Mouse (Mus musculus) midbrain, postnatal 0 days (tissue): ENCODE data around the gene Suds3. TPM values are rescaled to one million over a fixed set of nuclear protein-coding genes. Genes with fewer than 3 reads are reported as not detected.

Experiments used
- ATAC-seq: fragments of 200-750 bp; cut with Nextera tagmentation; 2 replicates; pipeline ENCODE4 v1.8.0; 2017; ENCODE audit warnings: moderate number of reproducible peaks, mild to moderate bottlenecking, moderate TSS enrichment, moderate library complexity; ENCODE audit not compliant: low FRiP score
- DNase-seq: peaks from one replicate; pipeline ENCODE4 v3.0.0-alpha.2; 2015; ENCODE audit warnings: low spot score
- H3K27ac ChIP-seq: fragments of 300-500 bp; sonication (generic); 2 replicates; pipeline ENCODE4 v1.5.1; 2014; ENCODE audit warnings: low read depth, mild to moderate bottlenecking, low read length, mixed read lengths
- H3K27me3 ChIP-seq: fragments of 300-500 bp; sonication (generic); 2 replicates; pipeline ENCODE4 v1.6.1; 2014; ENCODE audit warnings: low read length, control low read depth, mixed read lengths; ENCODE audit not compliant: insufficient read depth
- H3K36me3 ChIP-seq: fragments of 300-500 bp; sonication (generic); 2 replicates; pipeline ENCODE4 v1.6.1; 2014; ENCODE audit warnings: low read length, control low read depth, mixed read lengths; ENCODE audit not compliant: insufficient read depth
- H3K4me1 ChIP-seq: fragments of 300-500 bp; sonication (generic); 2 replicates; pipeline ENCODE4 v1.6.1; 2014; ENCODE audit warnings: mild to moderate bottlenecking, control low read depth, antibody characterized with exemption, low read length, mixed read lengths; ENCODE audit not compliant: insufficient read depth
- H3K4me2 ChIP-seq: fragments of 300-500 bp; sonication (generic); 2 replicates; pipeline ENCODE4 v1.6.1; 2014; ENCODE audit warnings: low read depth, mild to moderate bottlenecking, low read length, mixed read lengths; ENCODE audit not compliant: poor library complexity, severe bottlenecking
- H3K4me3 ChIP-seq: fragments of 300-500 bp; sonication (generic); 2 replicates; pipeline ENCODE4 v1.5.1; 2014; ENCODE audit warnings: low read depth, mild to moderate bottlenecking, low read length, moderate library complexity
- H3K9ac ChIP-seq: fragments of 300-500 bp; sonication (generic); replicated peaks from 2 replicates; pipeline ENCODE4 v1.6.1; 2014; ENCODE audit warnings: mild to moderate bottlenecking, low read length, moderate library complexity, mixed read lengths; ENCODE audit not compliant: poor library complexity, severe bottlenecking
- H3K9me3 ChIP-seq: fragments of 300-500 bp; sonication (generic); 2 replicates; pipeline ENCODE4 v1.6.1; 2016; ENCODE audit warnings: low read length, control low read depth
- CTCF ChIP-seq: IDR thresholded peaks from 2 replicates; pipeline ENCODE4 v1.5.1; 2016; ENCODE audit warnings: antibody characterized with exemption, mild to moderate bottlenecking
- WGBS: fragments of 180-500 bp; shearing (Covaris S2); extraction: QIAGEN DNeasy Blood & Tissue Kit; methylation state at CpG from one replicate; pipeline ENCODE4 v1.1.7; 2014; 5-methylcytosine and 5-hydroxymethylcytosine counted together
- polyA plus RNA-seq: library from polyadenylated mRNA; unstranded; fragments of >200 nt; fragmentation: Nextera tagmentation; extraction: Ambion mirVana; gene quantifications from 2 replicates; pipeline ENCODE4 v1.2.1, GENCODE M21; 2015
- total RNA-seq: library from RNA; depleted of rRNA; stranded (reverse); fragments of >200 nt; gene quantifications from 2 replicates; pipeline ENCODE4 v1.2.3, GENCODE M21; 2014

The Suds3 gene
- total and polyA plus RNA-seq, 2 experiments from 2014 or later, result 70.9 to 95.0 TPM

GRCm38 (mm10) chr5:117118220-117118619 lies 2.3 kb upstream of the Suds3 start:
- DNase-seq (no peak), ATAC-seq (no peak)
- H3K9me3 ChIP-seq, result no peaks in the 10 kb centered on the region
- H3K27me3 ChIP-seq, result 0 out of 2 replicates have a peak, but pooled peaks cover 3% of the 10 kb centered on the region
- H3K9ac ChIP-seq, result no peak overlapping the region
- H3K4me1 ChIP-seq, result peaks cover 9% of the 10 kb centered on the region; the same call in 1 of the 2 replicates
- 88% methylated on average over 2 of the region's 2 CpGs for WGBS
- no peak for TF ChIP-seq CTCF
- no peak overlapping the region for H3K4me2 ChIP-seq
- no peaks in the 10 kb centered on the region for H3K36me3 ChIP-seq
- no peak overlapping the region for H3K27ac ChIP-seq
- no peak overlapping the region for H3K4me3 ChIP-seq

GRCm38 (mm10) chr5:117117716-117118115 lies 1.8 kb upstream of the Suds3 start:
- Histone ChIP-seq H3K36me3 (peaks cover 3% of the 10 kb centered on the region; the same call in 1 of the 2 replicates), H3K9me3 (no peaks in the 10 kb centered on the region), H3K4me2 (no peak overlapping the region), H3K27ac (no peak overlapping the region), H3K4me1 (peaks cover 9% of the 10 kb centered on the region; the same call in 1 of the 2 replicates), H3K4me3 (no peak overlapping the region), H3K9ac (no peak overlapping the region), H3K27me3 (0 out of 2 replicates have a peak, but pooled peaks cover 3% of the 10 kb centered on the region)
- DNase-seq, result no peak
- 73% methylated on average over 7 of the region's 7 CpGs for WGBS
- ATAC-seq, result no peak
- no peak for TF ChIP-seq CTCF

DNA sequence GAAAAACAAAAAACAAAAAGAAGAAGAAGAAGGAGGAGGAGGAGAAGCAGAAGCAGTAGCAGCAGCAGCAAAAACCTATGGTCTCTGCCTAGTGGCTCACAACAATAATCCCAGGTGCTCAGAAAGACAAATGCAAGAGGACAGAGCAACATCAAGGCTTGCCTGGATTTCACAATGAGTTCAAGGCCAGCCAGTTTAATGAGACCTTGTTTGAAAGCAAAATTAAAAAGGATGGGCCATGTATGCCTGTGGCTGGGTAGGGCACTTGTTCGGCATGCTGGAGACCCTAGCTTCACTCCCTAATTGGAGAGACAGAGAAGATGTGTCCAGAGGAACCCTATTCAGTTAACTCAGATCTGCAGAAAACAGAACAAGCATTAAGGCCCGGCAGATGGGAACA lies 1.3 kb upstream of the Suds3 start:
- Histone ChIP-seq H3K36me3 (peaks cover 8% of the 10 kb centered on the region; the same call in 1 of the 2 replicates), H3K27me3 (0 out of 2 replicates have a peak, but pooled peaks cover 3% of the 10 kb centered on the region), H3K4me2 (no peak overlapping the region), H3K9ac (no peak overlapping the region), H3K4me1 (peaks cover 9% of the 10 kb centered on the region; the same call in 1 of the 2 replicates), H3K27ac (no peak overlapping the region), H3K9me3 (no peaks in the 10 kb centered on the region), H3K4me3 (no peak overlapping the region)
- TF ChIP-seq CTCF, result no peak
- WGBS, result 75% methylated on average over 2 of the region's 2 CpGs
- no peak for ATAC-seq
- no peak for DNase-seq

DNA sequence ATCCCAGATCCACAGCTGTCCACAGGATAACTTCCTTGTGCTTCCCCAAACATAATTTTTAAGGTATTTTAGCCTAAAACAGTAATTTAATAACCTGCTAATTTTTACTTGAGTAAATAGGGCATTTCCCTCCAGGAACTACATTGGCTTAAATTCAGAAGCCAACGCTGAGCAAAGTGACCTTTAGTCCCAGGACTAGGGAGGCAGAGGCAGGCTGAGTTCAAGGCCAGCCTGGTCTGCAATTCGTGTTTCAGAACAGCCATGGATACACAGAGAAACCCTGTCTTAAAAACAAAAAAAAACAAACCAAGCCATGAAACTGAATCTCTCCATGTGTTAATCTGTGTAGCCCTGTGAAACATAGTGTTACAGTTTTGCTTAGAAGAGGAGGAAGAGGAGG lies 747 bp upstream of the Suds3 start:
- WGBS, result 62% methylated on average over 2 of the region's 2 CpGs
- Histone ChIP-seq H3K36me3 (peaks cover 13% of the 10 kb centered on the region; the same call in 1 of the 2 replicates), H3K4me3 (no peak overlapping the region), H3K9ac (no peak overlapping the region), H3K27ac (no peak overlapping the region), H3K4me1 (peaks cover 9% of the 10 kb centered on the region; the same call in 1 of the 2 replicates), H3K4me2 (no peak overlapping the region), H3K27me3 (0 out of 2 replicates have a peak, but pooled peaks cover 3% of the 10 kb centered on the region), H3K9me3 (no peaks in the 10 kb centered on the region)
- no peak for ATAC-seq
- no peak for TF ChIP-seq CTCF
- DNase-seq, result no peak

DNA sequence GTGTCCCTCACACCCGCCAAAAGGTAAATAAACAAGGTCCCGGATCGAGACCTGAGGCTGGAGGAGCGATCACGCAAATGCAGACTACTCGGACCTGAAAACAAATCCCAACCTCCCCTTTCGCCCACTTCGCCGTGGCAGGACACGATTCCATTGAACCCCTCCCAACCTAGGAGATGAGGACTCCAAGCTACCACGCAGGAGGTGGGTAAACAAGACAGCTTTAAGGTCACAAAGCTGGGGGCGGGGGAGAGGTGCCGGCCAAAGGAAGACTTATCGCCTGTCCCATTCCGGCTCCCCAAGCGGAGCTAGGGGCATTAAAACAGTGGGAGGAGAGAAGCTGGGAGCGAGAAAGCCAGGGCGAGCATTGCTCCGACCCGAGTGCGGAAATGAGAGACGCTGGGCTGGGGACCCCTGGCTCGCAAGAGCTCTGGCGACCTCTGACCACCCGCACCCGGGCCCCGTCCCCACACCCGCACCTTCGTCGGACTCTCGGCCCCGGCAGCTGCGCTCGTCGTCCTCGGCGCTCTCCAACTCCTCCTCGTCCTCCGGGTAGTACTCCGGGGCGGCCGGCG lies 633 bp downstream of the Suds3 start:
- Histone ChIP-seq H3K36me3 (peaks cover 16% of the 10 kb centered on the region; the same call in 1 of the 2 replicates), H3K9ac (peak overlapping the region; percentile 91), H3K27me3 (no peaks in the 10 kb centered on the region), H3K4me3 (peak overlapping the region; percentile 96), H3K9me3 (no peaks in the 10 kb centered on the region), H3K4me2 (peak overlapping the region; percentile 95), H3K27ac (peak overlapping the region; percentile 87), H3K4me1 (no peaks in the 10 kb centered on the region)
- TF ChIP-seq CTCF, result no peak
- under 1% methylated on average over 43 of the region's 43 CpGs for WGBS
- DNase-seq (no peak), ATAC-seq (no peak; the same call in 1 of the 2 replicates)

GRCm38 (mm10) chr5:117114581-117115192 lies 1.2 kb downstream of the Suds3 start:
- no peaks in the 10 kb centered on the region for H3K9me3 ChIP-seq
- 5% methylated on average over 16 of the region's 16 CpGs for WGBS
- H3K4me2 ChIP-seq, result peak overlapping the region; percentile 95
- no peaks in the 10 kb centered on the region for H3K4me1 ChIP-seq
- peak overlapping the region; percentile 91 for H3K9ac ChIP-seq
- DNase-seq, result no peak
- TF ChIP-seq CTCF, result peak; percentile 79
- H3K4me3 ChIP-seq, result peak overlapping the region; percentile 96
- no peaks in the 10 kb centered on the region for H3K27me3 ChIP-seq
- peaks cover 20% of the 10 kb centered on the region for H3K36me3 ChIP-seq
- H3K27ac ChIP-seq, result peak overlapping the region; percentile 87
- no peak for ATAC-seq
